Mouse (Mus musculus): ENCODE data around the gene Itga2.

Itga2 gene

GRCm38 (mm10) chr13:114876005-114876520 is 55.8 kb downstream of the Itga2 start:
- no peak for DNase-seq

- no peak for DNase-seq
Measured at GRCm38 (mm10) chr13:114874738-114875137, 57.2 kb downstream of the Itga2 start.

- DNase-seq = no peak
Measured at GRCm38 (mm10) chr13:114857525-114857924, 74.4 kb downstream of the Itga2 start.

GRCm38 (mm10) chr13:114856269-114856627 is 75.7 kb downstream of the Itga2 start:
- DNase-seq = no peak

- no peak for DNase-seq
Measured at GRCm38 (mm10) chr13:114855573-114856268, 76.2 kb downstream of the Itga2 start.

GRCm38 (mm10) chr13:114854428-114854827 is 77.5 kb downstream of the Itga2 start:
- DNase-seq = no peak

- no peak for DNase-seq
Measured at GRCm38 (mm10) chr13:114854023-114854422, 77.9 kb downstream of the Itga2 start.

GRCm38 (mm10) chr13:114853152-114853551 is 78.7 kb downstream of the Itga2 start:
- DNase-seq = no peak

- no peak for DNase-seq
Measured at GRCm38 (mm10) chr13:114852264-114853111, 79.4 kb downstream of the Itga2 start.

GRCm38 (mm10) chr13:114848945-114849344 is 83.0 kb downstream of the Itga2 start:
- no peak for DNase-seq

- peak; percentile 51 for DNase-seq
Measured at GRCm38 (mm10) chr13:114845804-114846203, 86.1 kb downstream of the Itga2 start.

GRCm38 (mm10) chr13:114843318-114843717 is 88.6 kb downstream of the Itga2 start:
- no peak for DNase-seq

GRCm38 (mm10) chr13:114840545-114840944 is 91.4 kb downstream of the Itga2 start:
- no peak for DNase-seq

GRCm38 (mm10) chr13:114839098-114839497 is 92.8 kb downstream of the Itga2 start:
- DNase-seq = no peak

GRCm38 (mm10) chr13:114838535-114838990 is 93.3 kb downstream of the Itga2 start:
- DNase-seq = no peak

GRCm38 (mm10) chr13:114837061-114837460 is 94.8 kb downstream of the Itga2 start:
- DNase-seq = no peak

- no peak for DNase-seq
Measured at GRCm38 (mm10) chr13:114834580-114834979, 97.3 kb downstream of the Itga2 start.

- DNase-seq = no peak
Measured at GRCm38 (mm10) chr13:114833351-114833750, 98.5 kb downstream of the Itga2 start.

- no peak for DNase-seq
Measured at GRCm38 (mm10) chr13:114832761-114833160, 99.1 kb downstream of the Itga2 start.

- no peak for DNase-seq
Measured at GRCm38 (mm10) chr13:114831367-114831833, 100.5 kb downstream of the Itga2 start.

GRCm38 (mm10) chr13:114825377-114825855 is 106.5 kb downstream of the Itga2 start:
- no peak for DNase-seq

- no peak for DNase-seq
Measured at GRCm38 (mm10) chr13:114822871-114823270, 109.0 kb downstream of the Itga2 start.

GRCm38 (mm10) chr13:114818513-114818912 is 113.4 kb downstream of the Itga2 start:
- no peak for DNase-seq
